Mouse (Mus musculus): ENCODE results near the gene Eci2.
A peak's percentile ranks its signal among the peaks of the same experiment; 100 is the strongest.
"Not testable (repeated sequence)": the region's sequence is repeated elsewhere in the genome, so short reads cannot be mapped to it uniquely, and the experiment has no call there.

Eci2 gene

DNA sequence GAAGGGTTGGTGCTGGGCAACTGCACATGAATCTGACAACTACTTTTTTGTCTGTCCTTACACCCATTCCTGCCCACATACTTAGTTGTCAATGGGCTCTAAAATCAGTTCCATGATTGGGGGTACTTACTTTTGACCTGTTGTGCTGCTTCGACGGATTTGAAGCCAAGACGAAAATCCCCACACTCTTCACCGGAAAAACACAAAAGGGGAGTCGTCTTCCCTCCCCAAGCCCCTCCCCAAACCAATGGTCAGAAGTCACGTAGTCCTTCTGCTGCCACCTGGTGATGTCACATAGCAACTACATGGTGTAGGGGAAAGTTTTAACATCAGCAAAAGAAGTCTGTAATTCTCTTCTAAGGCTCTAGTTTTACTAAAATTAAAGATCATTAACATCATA is at the start of gene Eci2:
Gene Eci2, minus strand, starts transcription at position 218 of the 400 bp plus-strand sequence.
- peak; percentile 19 for DNase-seq (ENCODE audit: low read depth, low spot score)

DNA sequence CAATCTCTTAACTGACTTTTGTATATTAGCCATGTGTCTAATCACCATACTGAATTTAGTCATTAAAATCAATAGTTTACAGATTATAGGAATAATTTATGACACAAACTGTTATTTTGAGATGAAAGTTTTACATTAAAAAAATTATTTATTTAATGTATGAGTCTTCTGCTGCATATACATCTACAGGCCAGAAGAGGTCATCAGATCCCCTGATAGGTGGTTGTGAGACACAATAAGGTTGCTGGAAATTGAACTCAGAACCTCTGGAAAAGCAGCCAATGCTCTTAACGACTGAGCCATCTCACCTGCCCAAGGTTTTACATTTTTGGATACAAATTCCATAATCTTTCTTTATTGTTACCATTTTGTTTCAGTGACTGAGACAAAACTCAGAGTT is 48.0 kb upstream of the Eci2 start:
- no peak for DNase-seq (ENCODE audit: low read depth, low spot score)

DNA sequence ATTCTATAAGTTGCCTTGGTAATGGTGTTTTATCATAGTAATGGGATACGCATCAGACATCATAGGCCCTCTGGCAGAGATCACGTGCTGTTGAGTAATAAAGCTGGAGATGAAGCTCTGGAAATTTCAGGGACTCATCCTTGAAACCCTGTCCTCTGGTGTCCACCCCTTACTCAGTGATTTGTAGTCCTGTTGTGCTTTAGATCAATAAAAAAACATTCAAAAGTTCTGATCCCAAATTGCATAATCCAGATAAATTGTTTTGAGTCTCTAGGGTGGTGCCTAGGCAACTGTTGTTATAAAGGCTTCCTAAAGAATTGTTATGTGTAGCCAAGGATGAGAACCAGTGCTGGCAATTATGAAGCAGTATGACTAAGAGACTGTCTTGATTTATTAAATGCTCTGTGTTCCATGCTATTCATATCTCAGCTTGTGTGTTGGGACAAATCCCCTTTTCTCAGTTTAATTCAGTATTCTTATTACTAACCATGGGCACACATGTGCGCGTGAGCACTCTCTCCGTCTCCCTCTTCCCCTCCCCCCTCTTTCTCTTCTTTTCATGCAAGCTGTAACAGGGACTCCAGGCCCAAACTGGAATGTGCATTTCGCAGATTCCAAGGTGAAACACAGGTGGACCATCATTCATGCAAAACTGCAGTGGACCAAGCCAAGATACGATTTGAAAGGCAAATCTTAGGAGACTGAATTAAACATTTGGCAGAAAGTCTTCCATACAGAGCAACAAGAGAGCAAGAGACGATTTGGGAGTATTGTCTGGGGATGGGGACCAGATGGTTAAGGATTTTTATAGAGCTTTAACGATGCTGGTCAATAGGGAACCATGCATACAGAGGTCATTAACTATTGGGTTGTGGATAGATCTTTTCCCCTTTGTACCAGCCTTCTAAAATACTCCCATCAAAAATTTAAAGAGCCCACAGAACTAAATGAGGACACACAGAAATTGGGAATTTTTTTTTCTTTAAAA is 43.9 kb upstream of the Eci2 start:
- no peak for DNase-seq (ENCODE audit: low read depth, low spot score)

DNA sequence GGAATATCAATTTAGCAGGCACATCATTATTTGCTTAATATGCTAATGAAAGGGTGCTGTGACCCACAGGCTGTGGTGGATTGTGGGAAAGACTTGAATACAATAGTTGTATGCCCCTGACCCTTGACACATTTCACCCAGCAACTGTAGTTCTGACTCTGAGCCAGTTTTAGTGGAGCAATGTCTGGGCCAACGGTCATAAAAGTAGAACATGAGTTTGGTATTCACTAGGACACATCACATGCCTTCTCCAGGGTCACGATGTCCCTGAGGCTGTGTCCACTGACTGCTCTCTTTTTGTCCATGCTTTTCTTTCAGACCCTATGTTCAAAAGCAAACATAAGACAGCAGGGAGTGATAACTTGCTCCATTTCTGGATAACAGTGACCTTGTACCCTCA is 40.2 kb upstream of the Eci2 start:
- no peak for DNase-seq (ENCODE audit: low read depth, low spot score)

DNA sequence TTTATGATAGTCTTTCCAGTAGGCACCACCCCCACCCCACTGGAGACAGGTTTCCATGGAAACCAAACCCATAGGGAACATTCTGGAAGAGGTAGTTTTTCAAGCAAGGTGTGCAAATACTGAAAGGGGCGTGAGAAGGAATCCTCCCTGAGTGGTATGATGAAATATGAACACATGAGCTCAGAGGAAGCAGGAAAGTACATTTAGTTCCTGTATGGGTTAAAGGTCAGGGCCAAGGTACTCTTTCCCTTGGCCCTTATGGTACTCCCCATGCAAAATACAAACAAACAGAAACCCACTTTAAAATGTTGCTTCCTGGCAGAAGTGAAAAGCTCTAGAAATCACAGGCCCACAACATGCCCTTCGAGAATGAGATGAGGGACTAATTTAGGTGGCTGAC is 39.1 kb upstream of the Eci2 start:
- DNase-seq (ENCODE audit: low read depth, low spot score), result no peak

DNA sequence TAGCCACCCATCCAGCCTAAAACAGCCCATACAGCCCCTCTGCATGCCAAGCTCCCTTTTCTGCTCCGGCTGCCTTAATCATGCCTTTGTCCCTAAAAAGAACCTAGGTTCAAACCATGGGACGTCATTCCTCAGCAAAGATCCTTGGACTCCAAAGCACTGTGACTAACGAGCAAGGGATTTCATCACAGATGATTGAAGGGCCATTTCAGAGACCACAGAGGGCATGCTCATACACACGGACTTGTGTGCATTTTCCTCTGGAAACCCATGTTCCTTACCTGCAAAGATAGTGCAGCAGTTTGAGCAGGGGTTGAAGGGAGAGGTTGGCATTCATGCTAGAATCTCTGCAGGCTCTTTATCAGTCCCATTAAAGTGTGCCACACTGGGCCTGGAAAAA is 37.5 kb upstream of the Eci2 start:
- DNase-seq (ENCODE audit: low read depth, low spot score), result no peak

DNA sequence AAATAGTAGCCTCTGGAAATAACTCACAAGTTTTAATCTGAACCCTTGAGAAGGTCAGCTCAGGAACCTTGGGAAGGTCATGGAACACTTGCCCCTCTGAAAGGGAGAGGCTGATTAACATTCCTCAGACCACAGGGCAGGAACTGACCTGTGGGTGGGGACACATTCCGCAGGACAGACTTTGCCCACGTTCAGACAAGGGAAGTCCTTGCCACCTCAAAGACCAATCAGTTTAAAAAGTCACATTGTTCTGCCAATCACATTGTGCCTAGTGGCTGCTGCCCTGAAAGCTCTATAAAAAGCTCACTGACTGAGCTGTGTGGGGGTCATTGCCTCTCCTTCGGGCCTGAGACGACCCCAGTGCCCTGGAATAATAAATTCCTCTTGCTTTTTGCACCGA is 31.2 kb upstream of the Eci2 start:
- DNase-seq (ENCODE audit: low read depth, low spot score), result no peak

DNA sequence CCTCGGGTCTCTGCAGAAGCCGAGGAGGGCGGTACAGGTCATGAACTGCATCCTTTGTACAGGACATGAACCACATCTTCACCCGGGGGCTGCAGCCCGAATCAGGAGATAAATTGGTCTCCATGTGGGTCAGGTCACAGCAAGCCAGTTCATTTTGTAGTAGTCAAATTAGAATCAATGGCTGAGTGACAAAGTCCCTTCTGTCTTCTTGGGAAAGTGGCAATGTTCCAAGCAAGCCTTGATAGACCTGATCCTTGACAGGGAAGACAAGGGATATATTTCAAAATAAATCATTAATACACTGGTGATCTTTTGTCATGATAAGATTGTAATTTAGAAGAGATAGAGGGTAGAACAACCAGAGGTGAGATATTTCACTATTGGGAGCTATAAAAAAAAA is 9.6 kb upstream of the Eci2 start:
- no peak for DNase-seq (ENCODE audit: low read depth, low spot score)

DNA sequence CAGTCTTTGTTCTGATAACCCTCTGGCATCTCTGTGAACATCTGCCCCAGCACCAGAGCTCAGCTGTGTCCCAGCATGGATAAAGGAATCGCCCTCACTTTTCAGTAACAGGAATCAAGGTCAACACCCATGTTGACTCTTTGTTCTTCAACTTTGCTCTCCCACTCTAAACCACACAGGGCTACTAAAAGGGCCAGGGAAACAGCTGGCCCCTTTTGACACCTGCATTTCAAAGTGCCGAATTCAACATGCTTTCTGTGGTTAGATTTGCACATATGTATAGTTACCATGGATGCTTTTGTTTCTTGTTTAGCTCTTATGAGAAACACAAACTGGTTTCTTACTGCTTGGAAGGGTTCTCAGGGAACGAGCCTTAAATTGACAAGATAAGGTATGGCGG is 8.8 kb upstream of the Eci2 start:
- DNase-seq (ENCODE audit: low read depth, low spot score), result no peak

DNA sequence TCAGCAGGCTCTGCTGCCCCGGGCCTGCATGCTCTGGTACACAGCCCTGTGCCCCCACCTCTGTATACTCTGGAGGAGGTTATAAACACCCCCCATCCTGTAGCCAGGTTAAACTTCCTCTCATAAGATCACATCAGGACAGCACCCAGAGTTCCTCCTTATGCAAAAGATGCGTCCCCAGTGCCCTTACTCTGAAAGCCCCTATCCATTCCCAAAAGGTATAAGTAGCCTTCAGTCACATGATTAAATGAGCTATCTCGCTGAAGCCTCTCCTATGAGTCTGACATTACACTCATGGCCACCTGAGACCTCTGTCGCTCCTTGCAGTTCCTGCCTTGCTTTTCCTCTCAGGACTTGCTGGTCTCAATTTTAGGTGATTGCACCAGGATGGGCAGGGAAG is 6.7 kb upstream of the Eci2 start:
- DNase-seq (ENCODE audit: low read depth, low spot score), result no peak

DNA sequence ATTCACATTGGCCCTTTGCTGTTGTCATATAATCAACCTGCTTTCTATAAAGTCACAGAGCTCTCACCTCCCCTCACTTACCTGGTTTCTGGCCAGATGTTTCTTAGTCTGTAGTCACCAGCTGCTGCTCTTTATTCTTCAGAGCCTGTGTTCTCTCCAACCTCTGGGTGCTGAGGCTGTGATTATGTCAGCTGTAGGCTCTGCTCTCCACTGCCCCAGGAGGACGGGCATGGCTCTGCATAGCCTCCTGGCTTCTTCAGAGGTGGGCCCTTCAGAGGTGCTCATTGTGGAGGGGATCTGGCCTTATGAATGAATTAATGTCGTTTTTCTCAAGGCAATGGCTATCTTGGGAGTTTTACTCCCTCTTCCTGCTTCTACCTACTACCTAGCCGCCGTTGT is 4.8 kb upstream of the Eci2 start:
- DNase-seq (ENCODE audit: low read depth, low spot score), result no peak

DNA sequence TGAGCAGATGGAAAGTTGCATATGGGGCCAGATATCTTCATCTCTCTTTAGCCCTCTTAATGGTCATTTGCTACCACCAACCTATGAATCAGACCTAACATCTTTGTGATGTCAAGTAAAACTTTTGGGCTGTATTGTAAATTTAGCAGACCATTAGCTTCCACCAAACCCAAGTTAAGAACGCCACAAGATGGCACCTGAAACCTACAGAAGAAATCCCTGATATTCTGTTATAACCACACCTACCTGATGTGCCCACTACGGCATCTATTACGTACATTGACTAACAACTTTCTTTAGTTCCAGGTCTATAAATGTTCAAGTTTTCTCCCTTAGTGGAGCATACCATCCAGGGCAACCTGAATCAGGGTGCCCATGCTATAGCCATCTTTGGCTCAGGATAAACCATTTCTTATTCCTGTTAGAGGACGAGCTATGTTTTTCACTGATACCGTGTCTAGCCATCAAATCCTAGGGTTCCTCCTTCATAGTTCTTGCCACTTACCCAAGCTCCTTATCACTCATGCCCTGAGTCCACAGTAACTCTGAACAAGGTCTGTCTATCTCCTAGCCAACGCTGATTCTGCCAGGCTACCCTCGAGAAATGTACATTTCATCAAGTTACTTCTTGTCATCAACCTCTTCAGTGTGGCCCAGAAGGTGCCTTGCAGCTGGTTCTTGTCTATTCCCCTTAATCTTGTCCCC is 4.2 kb upstream of the Eci2 start:
- DNase-seq (ENCODE audit: low read depth, low spot score), result no peak

DNA sequence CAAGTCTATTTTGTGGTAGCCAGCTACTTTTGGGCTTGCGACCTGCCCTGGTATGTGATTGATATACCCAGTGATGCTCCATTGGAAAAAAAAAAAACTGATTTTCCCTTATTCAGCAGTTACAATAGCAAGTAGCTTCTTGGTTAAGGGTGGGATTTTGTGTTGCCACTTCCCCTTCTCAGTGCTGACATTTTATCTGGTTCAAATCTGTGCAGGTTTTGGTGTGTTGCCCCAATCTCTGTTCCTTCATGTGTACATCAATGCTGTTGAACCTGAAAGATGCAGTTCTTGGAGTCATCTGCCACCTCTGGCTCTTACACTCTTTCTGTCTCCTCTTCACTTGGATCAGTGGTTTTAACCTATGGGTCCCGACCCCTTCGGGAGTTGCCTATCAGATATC is 1.5 kb upstream of the Eci2 start:
- DNase-seq (ENCODE audit: low read depth, low spot score), result no peak

DNA sequence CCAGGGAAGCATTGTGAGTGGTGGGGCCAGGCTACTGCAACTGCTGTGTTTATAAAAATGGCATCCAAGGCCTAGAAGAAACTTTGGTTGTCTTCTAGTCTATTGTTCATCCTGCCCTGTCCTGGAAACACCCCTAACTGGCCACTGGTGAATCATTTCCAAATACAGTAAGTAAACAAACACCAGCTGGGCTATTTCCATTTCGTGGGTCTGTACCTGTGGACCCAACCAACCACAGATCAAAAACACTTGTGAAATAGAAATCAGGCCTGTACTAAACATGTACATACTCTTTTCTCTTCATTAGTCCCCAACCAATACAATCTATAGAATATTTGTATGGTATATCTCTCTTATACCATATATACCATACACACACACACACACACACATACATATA is 3.5 kb downstream of the Eci2 start:
- not testable (repeated sequence) for DNase-seq (ENCODE audit: low read depth, low spot score)

DNA sequence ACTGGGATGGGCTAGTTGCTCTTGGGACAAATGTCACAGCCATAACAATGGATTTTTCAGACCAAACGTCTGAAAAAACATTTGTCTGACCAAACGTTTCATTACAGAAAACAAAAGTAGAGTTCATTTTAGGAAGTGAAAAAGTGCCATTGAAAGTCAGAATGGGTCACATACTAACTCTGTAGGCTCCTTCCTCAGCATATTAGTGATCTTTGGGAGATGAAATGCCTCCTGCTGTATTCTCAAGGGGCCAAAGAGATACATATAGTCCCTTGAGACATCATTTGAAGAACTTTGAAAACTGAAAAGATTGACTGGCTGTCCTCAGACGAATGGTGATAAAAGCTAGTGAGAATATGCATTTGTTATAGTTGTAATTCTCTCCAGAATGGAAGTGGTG is 6.5 kb downstream of the Eci2 start:
- DNase-seq (ENCODE audit: low read depth, low spot score), result no peak

DNA sequence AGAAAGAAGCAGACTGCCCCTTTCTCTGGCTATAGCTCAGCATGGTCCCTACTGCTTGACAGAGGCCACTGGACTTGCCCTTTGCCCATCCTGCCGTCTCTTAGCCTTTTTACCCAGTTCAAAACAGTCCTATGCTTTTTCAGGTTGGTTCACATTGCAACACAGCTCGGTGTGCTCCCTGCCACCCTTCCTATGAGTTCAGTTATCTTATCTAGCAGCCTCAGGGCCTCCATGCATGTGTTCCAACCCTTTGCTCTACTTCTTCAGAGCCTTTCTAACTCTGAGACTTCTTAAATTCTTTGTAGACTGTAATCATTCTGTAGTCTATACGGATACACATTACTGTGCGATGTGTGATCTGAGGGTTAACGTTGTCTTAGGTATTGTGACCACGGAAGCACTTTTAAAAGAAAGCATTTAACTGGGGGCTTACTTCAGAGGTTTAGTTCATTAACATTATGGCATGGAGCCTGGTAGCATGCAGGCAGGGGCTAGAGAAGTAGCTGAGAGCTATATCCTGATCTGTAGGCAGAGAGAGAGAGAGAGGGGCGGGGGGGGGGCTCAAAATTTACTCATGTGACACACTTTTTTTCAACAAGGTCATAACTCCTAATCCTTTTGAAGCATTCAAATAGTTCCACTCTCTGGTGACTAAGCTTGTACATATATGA is 7.9 kb downstream of the Eci2 start:
- no peak for DNase-seq (ENCODE audit: low read depth, low spot score)

DNA sequence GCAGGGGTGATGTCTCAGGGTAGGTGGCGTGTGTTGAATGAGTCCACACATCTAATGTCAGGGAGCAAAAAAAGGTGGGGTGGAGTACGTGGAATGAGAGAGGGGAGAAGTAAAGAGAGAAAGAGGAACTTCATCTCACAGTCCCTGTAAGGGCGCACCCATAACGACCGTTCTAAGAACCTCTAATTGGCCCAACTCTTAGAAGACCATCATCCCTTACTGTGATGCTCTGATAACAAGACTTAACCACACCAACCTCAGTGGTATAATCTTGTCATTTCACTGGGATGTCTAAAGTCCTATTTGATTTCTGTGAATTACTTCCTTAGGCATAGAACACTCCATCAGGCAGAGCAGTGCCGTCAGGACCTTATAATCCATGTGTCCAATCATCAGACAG is 9.5 kb downstream of the Eci2 start:
- no peak for DNase-seq (ENCODE audit: low read depth, low spot score)

DNA sequence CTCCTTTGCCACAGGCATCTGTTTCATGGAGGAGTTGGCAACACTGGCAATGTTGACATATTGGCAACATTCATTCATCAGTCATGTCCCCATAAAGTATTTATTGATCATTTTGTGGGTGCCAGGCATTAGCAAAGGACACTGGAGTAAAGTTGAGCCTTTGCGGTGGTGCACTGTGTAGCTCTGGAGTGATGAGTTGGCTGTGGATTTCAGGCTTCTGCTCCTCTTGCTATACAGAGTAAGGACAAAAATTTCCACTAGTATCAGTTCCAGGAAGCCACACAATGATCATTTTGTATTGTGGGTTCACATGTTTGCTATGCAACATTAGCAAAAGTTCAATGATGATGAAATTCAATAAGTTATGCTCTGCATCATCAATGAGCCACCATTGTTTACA is 10.8 kb downstream of the Eci2 start:
- DNase-seq (ENCODE audit: low read depth, low spot score), result no peak

DNA sequence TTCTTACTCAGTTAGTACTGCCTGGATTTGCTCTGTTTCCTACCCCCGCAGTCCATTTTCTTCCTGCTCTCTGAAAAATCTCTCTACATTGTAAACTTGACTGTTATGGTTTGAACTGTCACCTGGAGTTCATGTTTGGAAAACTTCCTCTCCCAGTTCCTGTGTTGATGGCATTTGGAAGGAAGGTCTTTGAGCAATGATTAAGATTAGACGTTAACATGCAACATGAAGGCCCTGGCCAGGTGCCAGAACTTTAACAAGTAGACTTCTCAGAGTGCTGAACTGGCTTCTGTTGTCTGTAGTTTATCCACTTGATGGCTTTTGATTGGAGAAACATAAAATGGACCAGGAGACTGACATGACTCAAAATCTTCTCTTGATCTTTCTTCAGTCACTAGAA is 31.0 kb downstream of the Eci2 start:
- no peak for DNase-seq (ENCODE audit: low read depth, low spot score)

DNA sequence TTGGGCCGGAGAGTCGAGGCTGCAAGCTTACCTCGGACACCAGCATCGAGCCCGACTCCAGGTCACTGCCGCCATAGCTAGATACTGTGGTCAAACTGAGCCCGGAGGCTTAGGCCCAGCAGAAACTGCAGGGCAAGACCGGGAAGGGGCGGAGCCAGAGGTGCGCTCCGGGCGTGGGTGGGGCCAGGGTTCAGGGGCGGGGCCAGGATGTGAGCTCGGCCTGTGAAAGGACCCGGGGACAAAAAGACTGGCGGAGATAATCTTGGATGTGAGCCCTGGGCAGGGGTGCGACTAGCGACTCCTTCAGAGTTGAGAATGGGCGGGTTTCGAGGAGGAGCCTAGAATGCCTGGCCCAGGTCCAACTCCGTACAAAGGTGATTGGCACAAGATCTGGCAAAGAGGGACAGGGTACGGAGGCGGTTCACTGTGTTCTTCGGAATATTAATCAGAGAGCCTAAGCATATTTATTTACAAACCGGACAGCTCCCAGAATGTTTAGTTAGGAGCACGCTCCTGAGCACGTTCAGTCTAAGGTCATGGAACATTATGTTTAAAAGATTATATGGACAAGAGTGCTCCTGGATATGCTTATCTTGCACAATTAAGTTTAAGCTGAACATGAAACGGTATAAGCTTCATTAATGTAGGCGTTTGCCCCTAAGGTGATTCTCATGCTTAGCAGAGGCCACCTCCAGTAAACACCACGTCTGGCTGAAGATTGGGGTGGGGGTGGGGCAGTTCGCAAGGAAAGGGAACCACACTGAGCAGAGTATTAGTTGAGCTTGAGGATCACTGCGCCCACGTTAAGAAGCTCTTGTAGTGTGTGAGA is 32.7 kb downstream of the Eci2 start:
- peak; percentile 89 for DNase-seq (ENCODE audit: low read depth, low spot score)

DNA sequence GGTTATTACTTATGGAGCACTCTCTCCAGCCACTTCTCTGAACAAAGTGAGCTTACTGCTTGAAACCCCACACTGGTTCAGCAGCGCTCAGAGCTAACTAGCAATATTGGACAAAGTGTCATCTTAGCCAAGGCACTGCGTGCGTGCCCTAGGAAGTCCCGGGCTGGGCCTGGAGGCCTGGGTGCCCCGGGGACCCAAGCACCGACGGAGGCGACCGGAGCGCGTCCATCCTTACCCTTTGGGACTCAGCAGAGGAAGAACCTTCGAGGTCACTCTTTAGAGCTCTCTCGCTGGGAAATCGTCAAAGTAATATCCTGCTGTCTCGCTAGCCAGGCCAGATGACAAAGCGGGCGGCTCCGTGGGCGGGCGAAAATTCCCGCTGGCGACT is 33.3 kb downstream of the Eci2 start:
- no peak for DNase-seq (ENCODE audit: low read depth, low spot score)

DNA sequence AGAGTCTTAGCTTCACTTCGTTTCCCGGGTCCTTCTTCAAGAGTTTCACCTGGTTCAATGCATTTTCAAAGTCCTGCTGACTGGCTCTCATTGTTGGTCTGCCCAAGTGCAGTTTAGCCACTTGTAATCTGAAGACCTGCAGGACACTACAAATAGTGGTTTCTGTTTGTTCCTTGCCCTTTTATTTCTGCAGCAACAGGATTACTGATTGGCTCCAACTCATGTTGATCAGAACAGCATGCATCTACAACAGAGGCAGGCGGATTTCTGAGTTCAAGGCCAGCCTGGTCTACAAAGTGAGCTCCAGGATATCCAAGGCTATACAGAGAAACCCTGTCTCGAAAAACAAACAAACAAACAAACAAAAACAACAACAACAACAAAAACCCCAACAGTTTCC is 33.8 kb downstream of the Eci2 start:
- DNase-seq (ENCODE audit: low read depth, low spot score), result no peak
